Mouse (Mus musculus) liver, embryonic 12.5 days (tissue): ENCODE results near the gene Fstl3. TPM values are rescaled to one million over a fixed set of nuclear protein-coding genes. Genes with fewer than 3 reads are reported as not detected.

ENCODE experiments used
- ATAC-seq: fragments of 200-750 bp; cut with Nextera tagmentation; 2 replicates; pipeline ENCODE4 v1.8.0; 2017; ENCODE audit warnings: moderate number of reproducible peaks, mild to moderate bottlenecking, moderate library complexity
- H3K27ac ChIP-seq: fragments of 300-500 bp; sonication (generic); 2 replicates; pipeline ENCODE4 v1.5.1; 2016; ENCODE audit warnings: mild to moderate bottlenecking
- H3K27me3 ChIP-seq: fragments of 300-500 bp; sonication (generic); replicated peaks from 2 replicates; pipeline ENCODE4 v1.6.1; 2016; ENCODE audit warnings: mild to moderate bottlenecking, moderate library complexity
- H3K36me3 ChIP-seq: fragments of 300-500 bp; sonication (generic); 2 replicates; pipeline ENCODE4 v1.6.1; 2016; ENCODE audit warnings: mild to moderate bottlenecking, moderate library complexity
- H3K4me1 ChIP-seq: fragments of 300-500 bp; sonication (generic); 2 replicates; pipeline ENCODE4 v1.6.1; 2016
- H3K4me2 ChIP-seq: fragments of 300-500 bp; sonication (generic); 2 replicates; pipeline ENCODE4 v1.6.1; 2016; ENCODE audit warnings: mild to moderate bottlenecking, moderate library complexity
- H3K4me3 ChIP-seq: fragments of 300-500 bp; sonication (generic); 2 replicates; pipeline ENCODE4 v1.5.1; 2016; ENCODE audit warnings: mild to moderate bottlenecking, moderate library complexity
- H3K9ac ChIP-seq: fragments of 300-500 bp; sonication (generic); 2 replicates; pipeline ENCODE4 v1.6.1; 2016; ENCODE audit warnings: mild to moderate bottlenecking, moderate library complexity
- H3K9me3 ChIP-seq: fragments of 300-500 bp; sonication (generic); replicated peaks from 2 replicates; pipeline ENCODE4 v1.6.1; 2016; ENCODE audit warnings: mild to moderate bottlenecking, moderate library complexity
- WGBS: fragments of 180-500 bp; shearing (Covaris S2); methylation state at CpG from one replicate; pipeline ENCODE4 v1.1.7; 2016; ENCODE audit not compliant: insufficient replicate concordance; 5-methylcytosine and 5-hydroxymethylcytosine counted together
- polyA plus RNA-seq: library from polyadenylated mRNA; unstranded; fragments of >200 nt; fragmentation: Nextera tagmentation; extraction: Ambion mirVana; gene quantifications from 2 replicates; pipeline ENCODE4 v1.2.1, GENCODE M21; 2016

The Fstl3 gene
- polyA plus RNA-seq, 1 experiment from 2014 or later = 0.80 TPM

DNA sequence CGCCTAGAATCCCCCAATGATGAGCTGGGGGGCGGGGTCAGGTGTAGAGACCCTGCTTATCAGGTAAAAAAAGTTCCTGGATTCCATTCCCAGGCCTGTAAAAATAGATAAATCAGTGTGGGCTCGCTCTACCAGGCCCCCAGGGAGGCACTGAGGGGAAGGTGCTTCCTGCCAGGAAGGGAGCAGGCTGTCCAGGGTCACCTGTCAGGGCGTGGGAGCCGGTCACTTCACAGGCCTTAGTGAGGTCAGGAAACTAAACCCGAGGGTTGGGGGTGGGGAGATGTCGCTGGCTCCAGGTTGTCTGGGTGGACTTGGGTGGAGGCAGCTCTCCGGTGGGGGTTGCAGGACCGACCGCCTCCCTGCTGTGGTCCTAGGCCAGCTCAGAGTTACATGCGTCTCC is 28.6 kb downstream of the Fstl3 start:
- peaks cover 71% of the 10 kb centered on the region for H3K4me1 ChIP-seq
- ATAC-seq = no peak
- no peaks in the 10 kb centered on the region for H3K36me3 ChIP-seq
- no peak overlapping the region for H3K9ac ChIP-seq
- no peak overlapping the region for H3K4me2 ChIP-seq
- no peak overlapping the region for H3K4me3 ChIP-seq
- no peaks in the 10 kb centered on the region for H3K9me3 ChIP-seq
- no peak overlapping the region for H3K27ac ChIP-seq
- WGBS = 47% methylated on average over 11 of the region's 11 CpGs
- H3K27me3 ChIP-seq = peaks cover 5% of the 10 kb centered on the region; the same call in 1 of the 2 replicates

DNA sequence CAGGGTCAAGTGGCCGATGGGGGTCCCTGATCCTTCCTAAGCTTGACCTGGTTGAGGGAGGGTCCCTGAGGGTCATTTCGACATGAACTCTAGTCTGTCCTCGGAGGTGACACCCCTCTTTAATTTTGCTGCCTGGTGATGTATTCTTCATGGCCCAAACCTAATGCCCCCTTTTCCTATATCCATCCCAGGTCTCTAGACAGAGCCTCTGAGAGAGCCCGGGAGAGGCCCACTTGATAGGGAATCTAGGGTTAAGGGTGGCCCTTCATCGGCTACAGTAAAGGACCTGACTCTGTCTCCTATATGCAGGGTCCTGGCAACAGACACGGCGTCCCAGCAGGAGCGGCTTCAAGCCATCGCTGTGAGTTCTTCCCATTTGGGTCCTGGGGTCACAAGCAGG is 29.3 kb downstream of the Fstl3 start:
- Histone ChIP-seq H3K4me1 (peaks cover 68% of the 10 kb centered on the region), H3K27ac (no peak overlapping the region), H3K9ac (no peak overlapping the region), H3K36me3 (no peaks in the 10 kb centered on the region), H3K9me3 (no peaks in the 10 kb centered on the region), H3K27me3 (peaks cover 5% of the 10 kb centered on the region; the same call in 1 of the 2 replicates), H3K4me2 (no peak overlapping the region), H3K4me3 (no peak overlapping the region)
- WGBS = 79% methylated on average over 9 of the region's 9 CpGs
- ATAC-seq = no peak

DNA sequence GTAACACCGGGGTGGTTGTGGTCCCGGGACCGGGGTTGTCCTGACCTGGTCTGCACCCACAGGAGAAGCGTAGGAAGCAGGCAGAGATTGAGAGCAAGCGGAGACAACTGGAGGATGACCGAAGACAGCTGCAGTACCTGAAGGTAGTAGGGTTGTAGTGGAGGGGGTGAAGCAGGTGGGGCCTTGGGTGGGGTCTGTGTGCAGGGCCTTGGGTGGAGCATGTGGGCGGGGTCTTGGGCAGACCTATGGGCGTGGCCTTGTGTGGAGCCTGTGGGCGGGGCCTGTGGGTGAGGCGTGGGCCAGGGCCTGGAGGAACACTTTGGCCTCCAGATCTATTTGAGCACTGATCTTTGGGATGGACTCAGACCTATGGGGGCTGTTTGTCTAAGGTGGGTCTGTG is 29.9 kb downstream of the Fstl3 start:
- Histone ChIP-seq H3K4me3 (no peak overlapping the region), H3K36me3 (no peaks in the 10 kb centered on the region), H3K4me2 (peak overlapping the region; percentile 13), H3K9ac (no peak overlapping the region), H3K27me3 (peaks cover 5% of the 10 kb centered on the region; the same call in 1 of the 2 replicates), H3K4me1 (peaks cover 64% of the 10 kb centered on the region), H3K9me3 (no peaks in the 10 kb centered on the region), H3K27ac (no peak overlapping the region)
- WGBS = 61% methylated on average over 10 of the region's 10 CpGs
- ATAC-seq = peak; percentile 4; the same call in 1 of the 2 replicates

DNA sequence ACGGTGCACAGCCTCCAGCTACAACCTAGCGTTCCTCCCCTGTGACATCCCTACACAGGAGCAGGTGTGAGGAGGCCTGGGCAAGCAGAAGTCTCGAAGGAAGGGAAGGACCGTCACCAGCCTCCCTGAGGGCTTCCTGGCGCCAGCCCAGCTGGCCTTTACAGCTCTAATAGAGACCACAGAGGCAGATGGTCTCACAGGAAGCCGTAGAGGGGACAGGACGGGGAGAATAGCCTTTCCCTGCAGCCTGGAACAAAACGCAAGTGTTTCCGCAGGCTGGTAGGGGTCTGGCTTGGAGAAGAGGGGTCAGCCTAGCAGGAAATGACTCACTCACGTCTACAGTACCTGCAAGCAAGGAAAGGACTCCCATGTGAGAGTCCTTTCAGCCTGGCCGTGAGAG is 30.8 kb downstream of the Fstl3 start:
- no peaks in the 10 kb centered on the region for H3K36me3 ChIP-seq
- peaks cover 5% of the 10 kb centered on the region; the same call in 1 of the 2 replicates for H3K27me3 ChIP-seq
- H3K4me2 ChIP-seq = no peak overlapping the region
- no peak for ATAC-seq
- H3K9me3 ChIP-seq = no peaks in the 10 kb centered on the region
- H3K27ac ChIP-seq = no peak overlapping the region
- no peak overlapping the region for H3K9ac ChIP-seq
- peaks cover 55% of the 10 kb centered on the region for H3K4me1 ChIP-seq
- H3K4me3 ChIP-seq = no peak overlapping the region
- WGBS = 62% methylated on average over 11 of the region's 11 CpGs

DNA sequence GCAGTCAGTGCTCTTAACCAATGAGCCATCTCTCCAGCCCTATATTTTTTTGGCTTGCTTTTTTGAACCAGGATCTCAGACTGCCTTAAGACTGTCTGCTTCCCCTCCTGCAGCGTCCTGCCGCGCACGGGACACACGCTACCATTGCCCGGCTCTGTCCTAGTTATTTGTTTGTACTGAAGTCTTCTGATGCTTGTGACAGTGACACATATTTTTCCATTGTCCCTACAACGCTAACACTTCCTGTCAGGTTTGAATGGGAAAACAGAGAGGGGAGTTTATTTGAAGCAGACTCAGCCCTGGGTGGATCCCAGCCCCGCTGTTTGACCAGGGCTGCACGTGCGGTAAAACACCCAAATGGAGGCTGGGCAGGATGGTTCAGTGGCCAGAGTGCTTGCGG is 31.7 kb downstream of the Fstl3 start:
- H3K4me3 ChIP-seq = no peak overlapping the region
- 0 out of 2 replicates have a peak overlapping the region, but pooled peaks have one; percentile 21 for H3K27ac ChIP-seq
- no peak overlapping the region for H3K4me2 ChIP-seq
- WGBS = 78% methylated on average over 11 of the region's 11 CpGs
- ATAC-seq = no peak
- no peak overlapping the region for H3K9ac ChIP-seq
- peaks cover 47% of the 10 kb centered on the region for H3K4me1 ChIP-seq
- no peaks in the 10 kb centered on the region for H3K36me3 ChIP-seq
- no peaks in the 10 kb centered on the region for H3K9me3 ChIP-seq
- peaks cover under 1% of the 10 kb centered on the region; the same call in 1 of the 2 replicates for H3K27me3 ChIP-seq

DNA sequence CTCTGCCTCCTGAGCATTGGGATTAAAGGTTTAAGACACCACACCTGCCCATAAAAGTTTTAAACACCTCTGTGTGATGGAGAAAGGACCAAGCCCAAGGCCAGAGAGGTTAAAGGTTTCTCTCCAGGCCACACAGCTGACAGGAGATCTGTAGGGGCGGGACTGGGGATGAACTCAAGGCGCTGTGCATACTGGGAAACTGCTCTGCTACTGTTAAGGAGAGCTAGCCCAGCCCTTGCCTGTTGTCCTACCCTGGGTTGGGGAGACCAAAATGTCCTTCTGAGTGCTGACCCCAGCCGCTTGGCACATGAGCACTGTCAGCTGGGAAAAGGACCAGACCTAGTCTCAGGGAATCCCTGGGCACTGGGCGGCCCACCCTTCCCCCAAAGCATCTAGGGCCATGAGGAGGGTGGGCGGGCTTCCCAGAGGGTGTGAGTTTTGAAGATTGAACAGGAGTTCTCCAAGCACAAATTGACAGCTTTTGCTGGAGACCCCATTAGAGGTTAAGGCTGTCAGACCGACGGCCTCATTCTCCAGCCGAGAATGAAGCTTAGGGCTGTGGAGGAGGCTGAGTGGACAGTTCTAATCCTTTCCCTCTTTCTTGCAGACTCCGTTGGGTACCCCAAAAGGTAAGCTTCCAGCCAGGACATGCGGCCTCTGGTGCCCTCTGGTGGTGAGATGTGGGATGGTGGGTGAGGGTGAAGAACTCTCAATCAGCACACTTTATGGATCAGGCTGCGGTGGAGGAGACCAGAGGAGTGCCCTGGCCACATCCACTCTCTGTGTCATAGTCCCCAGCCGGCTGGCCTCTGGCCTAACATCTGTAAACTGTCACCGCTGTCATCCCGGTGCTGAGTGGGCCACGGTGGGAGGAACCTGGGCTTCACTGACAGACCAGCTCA is 34.9 kb downstream of the Fstl3 start:
- Histone ChIP-seq H3K4me1 (peaks cover 16% of the 10 kb centered on the region), H3K36me3 (no peaks in the 10 kb centered on the region), H3K4me2 (no peak overlapping the region), H3K27ac (no peak overlapping the region), H3K27me3 (no peaks in the 10 kb centered on the region), H3K9ac (no peak overlapping the region), H3K4me3 (no peak overlapping the region), H3K9me3 (no peaks in the 10 kb centered on the region)
- WGBS = 21% methylated on average over 15 of the region's 15 CpGs
- 0 out of 2 replicates have a peak, but pooled peaks have one; percentile 21 for ATAC-seq

DNA sequence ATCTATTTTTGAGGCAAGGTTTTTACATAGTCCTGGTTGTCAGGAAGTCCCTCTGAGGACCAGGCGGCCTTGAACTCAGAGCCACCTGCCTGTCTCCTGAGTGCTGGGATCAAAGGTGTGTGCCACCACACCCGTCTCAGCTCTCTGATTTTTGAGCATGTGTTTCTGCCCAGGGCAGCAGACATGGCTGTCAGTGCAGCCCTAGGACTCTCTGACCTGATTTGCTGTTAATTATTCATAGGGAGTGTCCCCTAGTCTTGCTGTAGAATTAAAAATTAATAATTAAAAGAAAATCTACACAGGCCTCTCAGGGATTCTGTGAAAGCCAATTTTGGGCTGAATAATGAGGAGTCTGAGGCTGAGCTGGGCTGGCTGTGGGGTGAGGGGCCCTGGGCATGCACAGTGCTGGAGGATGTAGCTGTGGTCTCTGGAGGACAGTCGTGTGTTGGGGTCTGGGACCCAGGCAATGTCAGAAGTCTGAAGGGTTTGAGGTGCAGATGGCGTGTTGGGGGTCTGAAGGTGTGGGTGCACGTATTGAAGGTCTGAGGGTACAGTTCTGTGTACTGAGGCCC is 37.3 kb downstream of the Fstl3 start:
- WGBS = 64% methylated on average over 5 of the region's 5 CpGs
- Histone ChIP-seq H3K4me2 (no peak overlapping the region), H3K4me3 (no peak overlapping the region), H3K27ac (no peak overlapping the region), H3K4me1 (peaks cover 4% of the 10 kb centered on the region; the same call in 1 of the 2 replicates), H3K27me3 (no peaks in the 10 kb centered on the region), H3K36me3 (peaks cover under 1% of the 10 kb centered on the region; the same call in 1 of the 2 replicates), H3K9me3 (no peaks in the 10 kb centered on the region), H3K9ac (no peak overlapping the region)
- no peak for ATAC-seq

DNA sequence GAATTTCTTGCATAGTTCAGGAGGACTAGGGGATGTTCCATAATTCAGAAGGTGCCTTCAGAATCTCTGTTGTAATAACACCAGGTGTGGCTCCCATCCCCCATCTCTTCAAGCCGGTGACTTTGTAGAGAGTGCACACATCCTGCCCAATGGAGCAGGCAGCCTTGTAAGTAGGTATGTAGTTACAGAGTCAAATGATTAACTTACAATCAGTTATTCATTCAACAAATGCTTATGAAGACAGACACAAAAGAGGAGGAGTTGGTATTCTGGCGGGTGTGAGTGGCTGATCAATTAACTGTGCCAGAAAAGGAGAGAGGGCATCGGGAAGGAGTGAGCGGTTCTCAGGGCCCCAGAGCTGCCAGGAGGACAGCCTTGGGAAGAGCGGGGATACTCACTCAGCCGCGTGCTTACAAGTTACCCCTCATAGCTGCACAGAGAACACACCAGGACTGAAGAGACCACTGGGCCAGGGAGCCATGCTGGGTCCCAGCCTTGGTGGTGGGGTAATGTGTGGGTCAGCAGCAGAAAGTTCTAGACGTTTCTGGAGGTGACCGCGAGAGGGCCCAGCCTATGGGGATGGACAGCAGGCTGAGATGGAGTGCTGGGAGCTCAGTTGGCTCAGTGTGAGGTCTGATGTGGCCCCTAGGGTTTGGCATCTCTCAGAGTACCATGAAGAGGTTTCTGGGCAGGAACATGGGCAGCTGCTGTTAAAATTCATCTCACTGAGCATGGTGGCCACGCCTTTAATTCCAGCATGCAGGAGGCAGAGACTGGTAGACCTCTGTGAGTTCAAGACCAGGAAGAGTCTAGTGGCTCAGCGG is 38.8 kb downstream of the Fstl3 start:
- H3K4me2 ChIP-seq = no peak overlapping the region
- H3K4me3 ChIP-seq = no peak overlapping the region
- H3K27me3 ChIP-seq = no peaks in the 10 kb centered on the region
- ATAC-seq = no peak
- H3K9ac ChIP-seq = no peak overlapping the region
- peaks cover 4% of the 10 kb centered on the region; the same call in 1 of the 2 replicates for H3K4me1 ChIP-seq
- H3K9me3 ChIP-seq = no peaks in the 10 kb centered on the region
- H3K36me3 ChIP-seq = peaks cover 5% of the 10 kb centered on the region; the same call in 1 of the 2 replicates
- no peak overlapping the region for H3K27ac ChIP-seq
- WGBS = 79% methylated on average over 12 of the region's 12 CpGs

DNA sequence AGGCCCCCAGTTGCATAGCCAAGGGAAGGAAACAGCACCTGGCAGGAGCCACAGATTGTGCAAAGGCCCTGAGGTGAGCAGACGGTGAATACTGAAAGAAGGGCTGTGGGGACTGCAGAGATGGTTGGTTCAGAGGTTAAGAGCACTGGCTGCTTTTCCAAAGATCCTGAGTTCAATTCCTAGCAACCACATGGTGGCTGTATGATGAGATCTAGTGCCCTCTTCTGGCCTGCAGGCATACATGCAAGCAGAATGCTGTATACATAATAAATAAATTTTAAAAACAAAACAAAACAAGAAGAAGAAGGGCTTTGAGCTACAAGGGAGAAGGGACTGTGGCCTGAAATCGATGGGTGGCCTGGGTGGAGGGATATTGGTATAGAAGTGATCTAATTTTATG is 40.0 kb downstream of the Fstl3 start:
- H3K9me3 ChIP-seq = no peaks in the 10 kb centered on the region
- WGBS = 43% methylated on average over 2 of the region's 2 CpGs
- H3K4me1 ChIP-seq = peaks cover 5% of the 10 kb centered on the region
- H3K27me3 ChIP-seq = no peaks in the 10 kb centered on the region
- ATAC-seq = no peak
- H3K4me2 ChIP-seq = no peak overlapping the region
- H3K36me3 ChIP-seq = peaks cover 5% of the 10 kb centered on the region; the same call in 1 of the 2 replicates
- no peak overlapping the region for H3K9ac ChIP-seq
- no peak overlapping the region for H3K4me3 ChIP-seq
- H3K27ac ChIP-seq = no peak overlapping the region

DNA sequence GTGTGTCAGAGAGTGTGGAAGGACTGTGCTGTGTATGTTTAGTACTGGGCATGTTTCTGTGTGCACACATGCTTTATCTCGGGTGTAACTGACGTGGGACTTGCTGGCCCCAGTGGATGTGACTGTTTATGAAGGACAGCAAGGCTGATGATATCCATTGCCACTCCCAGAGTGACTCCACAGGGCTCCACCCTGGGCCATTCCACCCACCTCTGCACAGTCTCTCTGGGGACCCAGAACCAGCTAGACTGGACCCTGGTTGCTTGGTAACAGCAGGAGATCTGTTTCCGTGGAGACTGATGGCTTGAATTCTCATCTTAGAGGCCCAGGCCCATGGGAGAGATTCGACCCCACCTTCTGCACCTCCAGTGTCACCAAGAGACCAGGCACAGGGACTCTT is 41.2 kb downstream of the Fstl3 start:
- Histone ChIP-seq H3K9ac (no peak overlapping the region), H3K4me1 (peaks cover 16% of the 10 kb centered on the region), H3K36me3 (peaks cover 5% of the 10 kb centered on the region; the same call in 1 of the 2 replicates), H3K4me3 (no peak overlapping the region), H3K9me3 (no peaks in the 10 kb centered on the region), H3K27me3 (no peaks in the 10 kb centered on the region), H3K4me2 (no peak overlapping the region), H3K27ac (no peak overlapping the region)
- ATAC-seq = no peak
- WGBS = 49% methylated on average over 4 of the region's 4 CpGs

DNA sequence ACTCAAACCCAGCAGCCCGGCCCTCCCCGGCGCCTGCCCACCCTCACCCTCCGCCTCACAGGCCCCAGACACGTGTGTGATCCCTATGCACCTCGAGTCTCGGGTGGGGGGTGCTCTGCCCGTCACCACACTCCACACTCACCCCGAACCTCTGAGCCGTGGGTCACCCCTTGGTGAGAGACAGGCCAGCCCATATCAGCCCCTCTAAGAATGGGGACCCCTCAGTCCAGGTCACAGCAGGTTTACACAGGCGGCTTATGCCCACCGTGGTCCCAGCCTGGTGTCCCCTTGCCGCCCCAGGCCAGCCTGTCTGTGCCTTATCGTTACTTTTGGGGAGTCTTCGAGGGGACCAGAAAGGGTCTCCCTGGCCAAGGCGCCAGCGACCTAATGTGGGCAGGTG is 42.5 kb downstream of the Fstl3 start:
- no peak for ATAC-seq
- no peak overlapping the region for H3K4me2 ChIP-seq
- 72% methylated on average over 17 of the region's 17 CpGs for WGBS
- H3K27ac ChIP-seq = no peak overlapping the region
- no peak overlapping the region for H3K4me3 ChIP-seq
- H3K36me3 ChIP-seq = peaks cover 5% of the 10 kb centered on the region; the same call in 1 of the 2 replicates
- peaks cover 26% of the 10 kb centered on the region for H3K4me1 ChIP-seq
- no peaks in the 10 kb centered on the region for H3K9me3 ChIP-seq
- H3K27me3 ChIP-seq = no peaks in the 10 kb centered on the region
- H3K9ac ChIP-seq = no peak overlapping the region
